Mouse (Mus musculus): ENCODE results near the gene Anp32b. TPM values are rescaled to one million over a fixed set of nuclear protein-coding genes. Genes with fewer than 3 reads are reported as not detected.

The Anp32b gene
- total RNA-seq (2023) = 168 TPM

DNA sequence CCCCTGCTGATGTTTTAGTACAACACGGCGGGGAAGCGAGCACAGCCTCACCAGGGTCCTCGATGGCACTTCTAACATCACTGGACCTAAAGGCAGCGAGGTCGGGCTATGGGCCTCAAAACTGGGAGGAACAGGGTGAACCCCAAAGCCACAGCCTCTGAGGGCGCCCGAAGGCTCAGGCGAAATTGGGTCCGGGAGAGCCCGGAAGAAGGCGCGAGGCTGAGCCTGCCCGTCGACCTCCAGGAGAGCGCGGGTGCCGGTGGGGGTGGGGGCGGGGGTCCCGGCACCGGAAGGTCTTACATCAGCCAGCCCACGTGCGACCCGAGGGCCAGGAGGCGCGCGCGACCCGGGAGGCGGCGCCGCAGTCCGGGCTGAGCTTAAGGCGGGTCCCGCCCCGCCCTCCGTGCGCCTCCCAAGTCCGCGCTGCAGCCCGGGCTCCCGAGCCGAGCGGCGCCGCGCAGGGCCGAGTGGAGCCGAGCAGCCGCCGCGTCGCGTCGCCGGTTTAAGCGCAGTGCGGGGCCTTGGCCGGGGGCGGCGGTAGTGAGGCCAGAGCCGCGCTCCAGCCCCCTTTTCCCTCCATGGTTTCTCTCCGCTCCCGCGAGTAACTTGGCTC is at the start of gene Anp32b:
Gene Anp32b, plus strand, starts transcription at position 384 of the 613 bp plus-strand sequence.

GRCm38 (mm10) chr4:46413406-46413805 is 37.3 kb upstream of the Anp32b start, which contains the start of gene Hemgn:
TSS of gene Hemgn (minus strand) at chr4:46413506.

GRCm38 (mm10) chr4:46489028-46489925 is 38.6 kb downstream of the Anp32b start, which contains the start of gene Nans:
TSS of gene Nans (plus strand) at chr4:46489248.

Other genes with a start within 250 kb of the Anp32b start
- gene Foxe1, start 107.3 kb upstream of the Anp32b start, total RNA-seq (2023) = not detected
- gene Trmo, start 61.5 kb upstream of the Anp32b start, total RNA-seq (2023) = 24.7 TPM
- gene Hemgn, start 37.4 kb upstream of the Anp32b start, total RNA-seq (2023) = 0.64 TPM
- gene Nans, start 38.3 kb downstream of the Anp32b start, total RNA-seq (2023) = 44.7 TPM
- 76.8 TPM for gene Trim14, start 85.2 kb downstream of the Anp32b start, total RNA-seq (2023)
- gene Coro2a, start 151.3 kb downstream of the Anp32b start, total RNA-seq (2023) = 25.3 TPM
- gene Tbc1d2, start 199.3 kb downstream of the Anp32b start, total RNA-seq (2023) = 0.80 TPM